Mouse (Mus musculus) embryo, embryonic 10.5 days (tissue): ENCODE data around the gene Lypd6.

Experiments used
- DNase-seq: peaks from one replicate; pipeline ENCODE4 v3.0.0-alpha.2; 2015; ENCODE audit warnings: low spot score

Gene Lypd6

DNA sequence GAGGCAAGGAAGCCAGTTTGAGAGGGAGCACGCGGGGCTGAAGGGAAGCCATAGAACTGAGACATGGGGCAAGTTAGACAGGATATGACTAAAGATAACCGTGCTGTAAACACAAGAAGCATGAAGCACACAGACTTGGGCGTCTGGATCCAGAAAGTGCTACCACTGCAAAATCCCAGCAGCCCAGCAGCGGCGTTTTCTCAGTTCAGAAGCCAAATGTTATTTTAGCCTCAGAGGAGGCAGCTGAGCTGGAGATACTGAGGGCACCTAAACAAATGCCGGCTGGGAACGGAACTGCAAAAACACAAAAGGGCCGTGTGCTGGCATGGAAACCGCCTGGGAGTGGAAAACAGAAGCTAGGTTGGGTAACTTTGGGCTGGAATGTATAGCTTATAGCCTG, 43.9 kb downstream of the Lypd6 start:
- DNase-seq: peak; percentile 52

DNA sequence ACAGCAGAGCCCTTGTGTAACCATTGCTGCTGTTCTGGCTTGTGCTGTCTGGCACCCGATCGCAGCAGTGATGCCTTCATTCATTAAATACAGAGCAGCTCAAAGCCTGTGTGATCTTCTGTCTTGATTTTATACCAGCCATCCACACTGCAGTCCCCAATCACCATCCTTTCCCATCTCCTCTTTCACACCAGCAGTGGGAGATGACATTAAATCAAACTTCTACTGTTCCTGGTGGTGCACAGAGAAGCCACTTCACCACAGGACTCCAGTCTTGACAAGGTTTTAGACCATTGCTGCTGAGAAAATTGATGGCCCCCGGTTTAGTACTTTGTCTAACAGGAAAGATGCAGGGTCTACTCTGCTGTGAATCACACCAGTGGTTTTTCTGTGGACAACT, 44.9 kb downstream of the Lypd6 start:
- no peak for DNase-seq

GRCm38 (mm10) chr2:50111609-50112008, 45.4 kb downstream of the Lypd6 start:
- DNase-seq: no peak

DNA sequence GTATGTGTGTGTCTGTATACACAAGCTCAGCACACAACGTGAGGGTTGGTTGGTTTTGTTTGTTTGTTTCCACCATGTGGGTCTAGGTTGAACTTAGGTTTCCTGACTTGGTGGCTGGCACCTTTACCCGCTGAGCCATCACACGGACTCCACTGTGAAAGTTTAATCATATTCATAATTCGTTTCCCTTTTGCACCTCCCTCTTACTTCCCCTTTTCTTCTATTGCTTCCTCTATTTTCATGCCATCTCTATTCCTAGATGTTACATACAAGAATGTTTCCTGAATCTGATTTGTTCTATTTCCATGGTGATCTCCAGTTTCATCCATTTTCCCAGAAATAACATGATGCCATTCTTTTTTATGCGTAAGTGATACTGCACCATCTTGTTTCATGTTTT, 46.2 kb downstream of the Lypd6 start:
- DNase-seq: no peak

GRCm38 (mm10) chr2:50119101-50119500, 52.9 kb downstream of the Lypd6 start:
- no peak for DNase-seq

DNA sequence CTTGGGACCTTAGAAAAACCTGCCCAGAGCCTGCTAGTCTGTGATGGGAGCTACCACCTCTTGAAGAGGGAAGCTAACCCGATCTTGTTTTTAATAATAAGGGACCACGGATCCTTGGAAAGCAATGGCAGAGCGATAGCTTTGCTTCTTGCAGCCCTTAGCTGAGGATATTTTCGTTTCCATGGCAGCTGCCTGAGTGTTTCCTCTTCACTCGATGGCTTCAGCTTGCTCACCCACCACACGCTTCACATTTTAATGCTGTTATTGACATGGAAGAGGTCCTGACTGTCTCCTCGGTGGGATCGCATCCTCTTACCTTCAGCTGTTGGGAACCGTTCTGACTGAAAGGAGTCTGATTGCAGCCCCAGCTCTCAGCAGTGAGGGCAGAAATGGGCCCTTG, 54.6 kb downstream of the Lypd6 start:
- no peak for DNase-seq

DNA sequence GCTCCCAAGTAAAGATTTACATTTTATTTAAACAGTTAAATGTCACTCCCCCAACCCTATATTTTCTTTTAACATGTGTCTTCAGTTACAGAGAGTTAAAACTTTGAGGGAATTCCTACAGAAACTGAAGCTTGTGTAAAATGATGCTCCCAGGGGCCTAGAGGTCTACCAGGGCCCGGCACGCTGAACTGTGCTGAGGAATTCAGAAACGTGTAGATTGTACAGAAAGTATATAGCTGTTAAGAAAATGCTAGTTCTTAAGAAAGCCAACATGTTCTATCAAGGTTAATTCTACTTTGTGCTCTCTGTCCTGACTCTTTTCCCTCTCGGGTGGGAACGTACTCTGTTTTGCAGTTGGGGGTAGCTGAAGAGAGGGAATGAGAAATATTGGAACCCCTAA, 57.1 kb downstream of the Lypd6 start:
- DNase-seq: peak; percentile 41

GRCm38 (mm10) chr2:50127513-50128175, 61.4 kb downstream of the Lypd6 start:
- no peak for DNase-seq

DNA sequence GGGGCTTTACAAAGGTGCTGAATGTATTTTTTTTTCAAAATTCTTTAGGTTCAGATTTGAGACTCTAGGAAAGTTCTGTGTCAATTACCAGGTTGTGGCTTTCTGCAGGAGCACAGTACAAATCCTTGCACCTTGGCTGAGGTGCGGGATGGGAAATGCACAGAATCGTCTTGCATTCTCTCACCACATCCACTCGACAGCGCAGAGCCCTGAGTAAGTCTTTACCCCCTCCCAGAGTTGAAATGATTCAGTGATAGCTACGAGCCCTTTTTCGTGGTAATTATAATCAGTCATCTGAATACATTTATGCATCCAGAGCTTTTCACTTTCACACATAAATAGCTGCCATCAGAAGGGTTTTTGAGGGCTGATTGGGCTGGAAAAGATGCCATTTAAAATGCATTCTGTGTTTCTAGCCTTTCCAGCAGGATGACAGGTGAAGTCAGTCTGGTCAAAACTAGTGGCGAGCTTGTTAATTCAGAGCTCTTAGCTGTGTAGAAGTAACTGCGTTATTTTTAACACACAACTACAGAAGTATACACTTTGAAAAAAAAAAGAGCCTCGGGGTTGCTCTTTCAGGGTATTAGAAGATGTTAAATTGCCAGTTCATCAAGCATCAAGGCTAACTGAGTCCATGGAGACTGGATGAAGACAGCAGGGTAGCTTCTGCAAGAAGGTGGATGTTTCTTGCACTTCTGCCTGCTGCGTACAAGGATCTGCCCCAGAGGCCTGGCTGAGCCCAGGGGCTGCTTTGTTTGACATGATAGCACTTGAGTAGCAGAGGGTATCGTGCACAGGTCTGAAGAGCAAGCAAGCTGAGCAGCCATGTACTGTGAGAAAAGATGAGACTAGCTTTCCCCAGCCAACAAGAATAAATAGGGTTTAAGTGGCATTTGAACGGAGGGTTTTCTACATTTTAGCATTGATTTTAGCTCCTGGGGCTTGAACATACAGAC, 62.4 kb downstream of the Lypd6 start:
- no peak for DNase-seq

DNA sequence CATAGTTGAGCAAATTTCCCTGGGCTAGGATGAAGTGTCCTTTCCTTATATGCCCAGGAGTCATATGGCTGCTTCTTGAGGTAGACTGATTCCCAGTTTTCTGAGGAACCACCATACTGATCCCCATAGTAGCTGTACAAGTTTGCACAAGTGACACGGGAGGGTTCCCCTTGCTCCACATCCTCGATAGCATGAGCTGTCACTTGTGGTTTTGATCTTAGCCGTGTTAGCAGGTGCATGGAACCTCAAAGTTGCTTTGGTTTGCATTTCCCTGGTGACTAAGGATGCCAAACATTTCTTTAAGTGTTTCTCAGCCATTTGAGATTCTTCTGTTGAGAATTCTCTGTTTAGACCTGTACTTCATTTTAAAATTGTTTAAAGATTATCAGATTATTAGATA, 64.4 kb downstream of the Lypd6 start:
- DNase-seq: no peak

GRCm38 (mm10) chr2:50143672-50144071, 77.4 kb downstream of the Lypd6 start:
- no peak for DNase-seq

- no peak for DNase-seq
These were observed 81.1 kb downstream of the Lypd6 start for GRCm38 (mm10) chr2:50147308-50147707.

DNA sequence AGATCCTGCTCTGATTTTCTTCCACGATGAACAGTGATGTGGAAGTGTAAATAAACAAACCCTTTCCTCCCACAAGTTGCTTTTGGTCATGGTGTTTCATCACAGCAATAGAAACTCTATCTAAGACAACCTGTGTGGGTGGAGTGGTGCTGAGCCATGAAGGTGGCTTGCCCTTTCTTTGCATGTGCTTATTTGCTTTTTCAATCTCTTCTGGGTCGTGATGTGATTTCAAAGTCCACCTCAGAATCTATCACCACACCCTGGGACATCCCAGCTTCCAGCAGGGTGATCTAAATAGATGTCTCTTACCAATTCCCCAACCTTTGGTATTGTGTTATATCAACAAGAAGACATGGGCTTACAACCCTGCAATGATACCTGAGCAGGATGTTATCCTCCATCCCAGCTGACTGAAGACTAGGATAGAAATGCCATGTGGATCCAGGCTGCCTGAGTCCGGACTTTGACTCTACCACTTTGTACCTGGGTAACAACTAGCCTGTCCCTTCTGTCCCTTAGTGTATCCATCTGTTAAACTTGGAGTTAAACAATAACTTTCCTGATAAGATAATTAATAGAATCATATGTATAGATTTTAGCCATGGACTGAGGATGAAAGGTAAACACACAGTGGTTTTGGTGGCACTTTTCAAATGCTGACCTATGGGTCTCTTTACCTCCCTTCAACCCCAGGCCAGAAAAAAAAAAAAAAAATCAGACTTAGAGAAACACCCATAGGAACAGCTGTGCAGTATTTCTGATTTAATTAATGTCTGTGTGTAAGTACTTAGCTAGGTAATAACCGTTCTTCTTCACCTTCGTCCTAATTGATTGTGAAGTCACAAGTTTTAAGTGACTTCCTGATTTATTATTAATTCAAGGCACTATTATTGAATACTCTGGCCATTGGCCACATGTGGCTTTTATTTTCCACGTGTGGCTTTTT, 83.3 kb downstream of the Lypd6 start:
- no peak for DNase-seq

- no peak for DNase-seq
These were observed 84.0 kb downstream of the Lypd6 start for GRCm38 (mm10) chr2:50150203-50150590.

GRCm38 (mm10) chr2:50150816-50151215, 84.6 kb downstream of the Lypd6 start:
- DNase-seq: no peak

DNA sequence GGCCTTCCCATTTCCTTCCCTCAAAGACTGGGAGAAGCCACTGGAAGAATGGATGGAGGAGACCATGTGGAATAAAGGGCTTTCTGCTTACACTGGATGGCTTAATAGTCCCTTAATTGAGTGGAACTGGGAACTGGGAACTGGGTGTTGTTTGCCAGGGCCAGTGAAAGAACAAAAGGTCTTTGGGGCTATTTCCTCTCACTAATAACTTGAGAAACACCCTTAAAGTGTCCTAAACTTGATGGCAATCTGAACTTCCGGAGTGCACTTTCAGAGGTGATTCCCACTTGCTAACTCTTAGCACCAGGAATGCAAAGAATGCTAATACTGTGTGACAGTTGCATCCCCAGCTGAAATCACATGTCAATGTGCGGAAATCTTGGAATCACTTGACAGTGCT, 85.2 kb downstream of the Lypd6 start:
- DNase-seq: no peak

DNA sequence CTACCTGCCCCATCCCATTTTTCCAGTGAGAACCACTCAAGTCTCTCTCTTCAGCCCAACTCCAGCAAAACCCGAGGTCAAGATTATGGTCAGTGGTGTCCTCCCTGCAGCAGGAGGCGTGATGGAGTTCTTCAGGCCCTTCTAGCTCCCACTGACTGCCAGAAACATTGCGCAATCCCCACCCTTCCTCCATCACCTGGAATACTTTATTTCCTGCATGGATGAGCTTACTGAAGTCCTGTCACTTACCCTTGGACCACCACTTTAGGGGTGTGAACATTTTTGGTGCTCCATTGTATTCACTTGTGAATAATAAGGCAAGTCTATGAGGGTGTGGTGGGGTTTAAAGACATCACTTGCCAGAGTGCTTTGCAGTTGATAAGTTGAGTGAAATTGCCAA, 85.7 kb downstream of the Lypd6 start:
- no peak for DNase-seq

DNA sequence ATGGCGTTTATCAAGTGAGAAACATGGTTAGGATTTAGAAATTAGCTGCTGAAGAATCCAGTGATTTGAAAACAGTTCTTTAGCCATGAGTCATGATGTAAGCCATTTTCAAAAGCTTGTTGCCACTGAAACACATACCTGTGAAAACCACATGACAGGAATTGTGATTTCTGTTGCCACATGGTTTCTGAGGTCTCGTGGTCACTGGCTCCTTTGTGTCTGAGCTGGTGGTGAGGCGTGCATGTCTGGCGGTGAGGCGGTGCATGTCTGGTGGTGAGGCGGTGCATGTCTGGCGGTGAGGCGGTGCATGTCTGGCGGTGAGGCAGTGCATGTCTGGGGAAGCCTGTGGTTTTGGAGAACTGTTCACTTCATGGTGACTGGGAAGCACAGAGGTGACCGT, 89.8 kb downstream of the Lypd6 start:
- DNase-seq: no peak

GRCm38 (mm10) chr2:50160069-50160468, 93.8 kb downstream of the Lypd6 start:
- no peak for DNase-seq

DNA sequence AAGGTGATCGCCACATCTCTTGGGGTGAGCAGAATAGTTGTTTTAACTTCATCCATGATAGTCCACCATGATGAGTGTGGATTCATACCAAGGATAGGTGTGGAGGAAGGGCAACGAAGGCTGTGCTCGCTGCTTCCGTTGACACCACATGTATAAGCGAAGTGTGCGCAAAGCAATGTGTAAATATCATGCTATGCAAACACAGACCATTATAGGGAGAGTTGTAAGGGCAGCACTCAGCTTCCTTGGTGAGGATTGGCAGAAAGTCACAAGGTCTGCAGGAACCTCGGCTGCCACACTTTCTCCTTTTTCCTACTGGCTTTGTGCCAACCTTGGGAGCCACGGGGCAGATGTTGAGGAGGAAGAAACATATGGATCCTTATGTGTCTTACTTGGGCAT, 97.4 kb downstream of the Lypd6 start:
- no peak for DNase-seq

- DNase-seq: no peak
These were observed 99.0 kb downstream of the Lypd6 start for GRCm38 (mm10) chr2:50165277-50165676.

DNA sequence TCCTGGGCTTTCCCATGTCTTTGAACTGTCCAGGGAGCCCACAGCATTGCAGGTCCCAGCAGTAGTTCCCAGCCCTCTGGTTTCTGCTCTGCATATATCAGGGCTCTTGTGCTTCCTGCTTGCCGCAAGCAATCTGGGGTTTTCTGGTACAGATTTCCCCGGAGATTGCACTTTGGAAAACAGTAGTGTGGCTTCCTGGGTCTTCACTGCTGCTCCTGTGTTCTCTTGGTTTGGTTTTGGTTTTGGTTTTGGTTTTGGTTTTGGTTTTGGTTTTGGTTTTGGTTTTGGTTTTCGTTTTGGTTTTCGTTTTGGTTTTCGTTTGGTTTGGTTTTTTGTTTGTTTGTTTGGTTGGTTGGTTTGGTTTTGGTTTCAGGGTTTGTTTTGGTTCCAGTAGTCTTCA, 99.9 kb downstream of the Lypd6 start:
- DNase-seq: no peak
